Mouse (Mus musculus) intestine, embryonic 15.5 days (tissue): ENCODE measurements around the gene Gosr2. TPM values are rescaled to one million over a fixed set of nuclear protein-coding genes. Genes with fewer than 3 reads are reported as not detected.

Experiments used
- ATAC-seq: fragments of 200-750 bp; cut with Nextera tagmentation; 2 replicates; pipeline ENCODE4 v1.8.0; 2017; ENCODE audit warnings: moderate TSS enrichment, moderate library complexity
- H3K27ac ChIP-seq: fragments of 300-500 bp; sonication (generic); 2 replicates; pipeline ENCODE4 v1.5.1; 2015; ENCODE audit warnings: mild to moderate bottlenecking, inconsistent platforms
- H3K27me3 ChIP-seq: fragments of 300-500 bp; sonication (generic); replicated peaks from 2 replicates; pipeline ENCODE4 v1.6.1; 2015; ENCODE audit warnings: inconsistent platforms
- H3K36me3 ChIP-seq: fragments of 300-500 bp; sonication (generic); 2 replicates; pipeline ENCODE4 v1.6.1; 2015; ENCODE audit warnings: inconsistent platforms
- H3K4me1 ChIP-seq: fragments of 300-500 bp; sonication (generic); replicated peaks from 2 replicates; pipeline ENCODE4 v1.6.1; 2015; ENCODE audit warnings: inconsistent platforms
- H3K4me2 ChIP-seq: fragments of 300-500 bp; sonication (generic); replicated peaks from 2 replicates; pipeline ENCODE4 v1.6.1; 2015; ENCODE audit warnings: mild to moderate bottlenecking, inconsistent platforms
- H3K4me3 ChIP-seq: fragments of 300-500 bp; sonication (generic); replicated peaks from 2 replicates; pipeline ENCODE4 v1.5.1; 2015; ENCODE audit warnings: inconsistent platforms
- H3K9ac ChIP-seq: fragments of 300-500 bp; sonication (generic); 2 replicates; pipeline ENCODE4 v1.6.1; 2015; ENCODE audit warnings: inconsistent platforms
- H3K9me3 ChIP-seq: fragments of 300-500 bp; sonication (generic); 2 replicates; pipeline ENCODE4 v1.6.1; 2016; ENCODE audit warnings: inconsistent platforms
- WGBS: fragments of 180-500 bp; shearing (Covaris S2); methylation state at CpG from one replicate; pipeline ENCODE4 v1.1.7; 2015; 5-methylcytosine and 5-hydroxymethylcytosine counted together
- polyA plus RNA-seq: library from polyadenylated mRNA; unstranded; fragments of >200 nt; fragmentation: Nextera tagmentation; extraction: Ambion mirVana; gene quantifications from 2 replicates; pipeline ENCODE4 v1.2.1, GENCODE M21; 2015

Gene Gosr2
- polyA plus RNA-seq, 1 experiment from 2014 or later: 65.3 TPM

DNA sequence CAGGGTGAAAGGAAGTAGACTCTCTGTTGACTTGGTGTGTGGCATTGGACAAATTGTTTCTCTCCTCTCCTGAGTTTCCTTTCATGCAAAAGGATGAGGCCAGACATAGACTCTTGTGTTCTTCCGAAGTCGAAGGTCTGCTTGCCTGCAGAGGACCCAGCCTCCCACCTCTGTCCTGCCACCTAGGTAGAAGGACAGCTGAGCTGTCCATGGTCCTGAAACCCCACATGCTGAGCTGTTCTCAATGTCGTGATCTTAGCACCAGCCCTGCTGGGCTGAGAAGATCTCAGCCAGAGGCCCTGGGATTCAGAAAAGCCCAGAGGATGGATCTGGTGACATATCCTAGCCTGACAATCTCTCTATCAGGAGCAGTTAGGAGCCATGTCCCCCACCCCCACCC, 41.2 kb downstream of the Gosr2 start:
- Histone ChIP-seq H3K9me3 (no peaks in the 10 kb centered on the region), H3K27ac (no peak overlapping the region), H3K36me3 (no peaks in the 10 kb centered on the region), H3K9ac (no peak overlapping the region), H3K4me3 (no peak overlapping the region), H3K4me1 (0 out of 2 replicates have a peak, but pooled peaks cover 7% of the 10 kb centered on the region), H3K4me2 (no peak overlapping the region), H3K27me3 (peaks cover 25% of the 10 kb centered on the region)
- 5% methylated on average over 3 of the region's 3 CpGs for WGBS
- no peak for ATAC-seq

DNA sequence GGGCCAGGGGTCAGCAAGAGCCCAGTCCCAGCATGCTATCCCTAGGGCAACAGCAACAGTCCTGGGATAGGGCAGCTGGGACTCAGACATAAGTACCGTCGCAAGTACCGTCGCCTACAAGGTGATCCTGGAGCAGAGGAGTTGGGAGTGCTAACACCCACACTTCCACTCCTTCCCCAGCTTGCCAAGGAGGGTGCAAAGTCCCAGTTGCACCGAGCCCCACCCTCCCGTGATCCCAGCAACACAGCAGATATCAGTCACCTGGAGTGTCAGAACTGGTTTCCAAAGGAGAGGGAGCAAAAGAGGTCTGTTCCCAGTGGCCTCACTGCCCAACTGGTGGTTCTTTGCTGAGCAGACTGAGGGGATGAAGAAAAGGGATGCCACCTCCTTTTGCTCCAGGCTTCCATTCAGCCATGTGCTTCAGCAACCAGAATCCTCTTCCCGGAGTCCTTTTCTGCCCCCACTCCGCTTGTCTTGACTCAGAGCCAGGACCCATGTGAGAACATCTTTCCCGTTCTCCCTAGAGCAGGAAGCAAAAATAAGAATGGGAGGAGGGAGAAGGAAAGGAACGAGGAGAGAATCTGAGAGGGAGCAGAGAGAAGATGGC, 44.2 kb downstream of the Gosr2 start:
- Histone ChIP-seq H3K4me2 (no peak overlapping the region), H3K27ac (no peak overlapping the region), H3K9ac (no peak overlapping the region), H3K4me1 (peaks cover 16% of the 10 kb centered on the region), H3K4me3 (no peak overlapping the region), H3K9me3 (no peaks in the 10 kb centered on the region), H3K27me3 (peaks cover 52% of the 10 kb centered on the region), H3K36me3 (no peaks in the 10 kb centered on the region)
- peak; percentile 88 for ATAC-seq
- 63% methylated on average over 10 of the region's 10 CpGs for WGBS

DNA sequence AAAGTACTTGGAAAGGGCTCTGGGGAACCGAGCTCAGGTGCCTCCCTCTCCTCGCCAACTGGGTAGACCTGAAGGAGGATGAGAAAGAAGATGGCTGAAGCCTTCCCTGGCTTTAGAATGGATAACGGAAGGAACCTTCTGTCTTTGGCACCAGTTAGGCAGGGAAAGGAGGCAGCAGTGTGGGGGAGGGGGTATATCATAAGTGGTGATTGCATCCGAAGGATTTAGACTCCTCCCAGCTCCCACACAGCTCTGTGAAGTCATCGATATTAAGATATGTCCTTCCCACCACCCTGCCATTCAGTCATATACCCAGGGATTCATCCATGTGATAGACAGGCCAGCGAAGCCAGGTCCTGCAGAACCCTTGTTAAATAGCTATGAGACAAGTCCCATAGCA, 46.3 kb downstream of the Gosr2 start:
- 84% methylated on average over 6 of the region's 6 CpGs for WGBS
- Histone ChIP-seq H3K4me1 (peaks cover 20% of the 10 kb centered on the region), H3K4me3 (no peak overlapping the region), H3K36me3 (no peaks in the 10 kb centered on the region), H3K4me2 (no peak overlapping the region), H3K27me3 (peaks cover 69% of the 10 kb centered on the region), H3K27ac (no peak overlapping the region), H3K9ac (no peak overlapping the region), H3K9me3 (no peaks in the 10 kb centered on the region)
- ATAC-seq: no peak

DNA sequence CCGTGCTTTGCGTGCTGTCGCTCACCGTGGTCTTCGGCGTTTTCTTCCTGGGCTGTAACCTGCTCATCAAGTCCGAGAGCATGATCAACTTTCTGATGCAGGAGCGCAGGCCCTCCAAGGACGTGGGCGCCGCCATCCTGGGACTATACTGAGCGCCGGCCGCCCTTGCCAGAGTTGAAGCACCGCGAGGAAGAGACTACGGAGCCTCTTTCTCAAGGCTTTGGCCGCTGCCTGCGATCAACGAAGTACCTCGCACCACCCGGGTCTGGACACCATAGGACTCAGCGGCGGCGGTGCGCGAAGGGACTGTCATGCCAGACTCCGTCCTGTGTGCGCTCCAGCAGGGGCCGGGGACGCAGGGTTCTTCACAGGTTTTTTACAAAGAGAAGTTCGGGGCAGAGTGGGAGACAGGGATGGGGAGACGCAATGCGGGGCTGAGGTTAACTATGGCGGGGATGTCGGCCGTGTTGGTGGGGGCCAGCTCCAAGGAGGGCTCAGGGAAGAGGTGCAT, 47.7 kb downstream of the Gosr2 start:
- no peak overlapping the region for H3K9ac ChIP-seq
- H3K36me3 ChIP-seq: no peaks in the 10 kb centered on the region
- peaks cover 68% of the 10 kb centered on the region for H3K27me3 ChIP-seq
- no peak for ATAC-seq
- H3K4me2 ChIP-seq: peak overlapping the region; percentile 73
- no peak overlapping the region for H3K27ac ChIP-seq
- peaks cover 20% of the 10 kb centered on the region for H3K4me1 ChIP-seq
- H3K4me3 ChIP-seq: peak overlapping the region; percentile 35
- WGBS: 2% methylated on average over 37 of the region's 37 CpGs
- no peaks in the 10 kb centered on the region for H3K9me3 ChIP-seq

DNA sequence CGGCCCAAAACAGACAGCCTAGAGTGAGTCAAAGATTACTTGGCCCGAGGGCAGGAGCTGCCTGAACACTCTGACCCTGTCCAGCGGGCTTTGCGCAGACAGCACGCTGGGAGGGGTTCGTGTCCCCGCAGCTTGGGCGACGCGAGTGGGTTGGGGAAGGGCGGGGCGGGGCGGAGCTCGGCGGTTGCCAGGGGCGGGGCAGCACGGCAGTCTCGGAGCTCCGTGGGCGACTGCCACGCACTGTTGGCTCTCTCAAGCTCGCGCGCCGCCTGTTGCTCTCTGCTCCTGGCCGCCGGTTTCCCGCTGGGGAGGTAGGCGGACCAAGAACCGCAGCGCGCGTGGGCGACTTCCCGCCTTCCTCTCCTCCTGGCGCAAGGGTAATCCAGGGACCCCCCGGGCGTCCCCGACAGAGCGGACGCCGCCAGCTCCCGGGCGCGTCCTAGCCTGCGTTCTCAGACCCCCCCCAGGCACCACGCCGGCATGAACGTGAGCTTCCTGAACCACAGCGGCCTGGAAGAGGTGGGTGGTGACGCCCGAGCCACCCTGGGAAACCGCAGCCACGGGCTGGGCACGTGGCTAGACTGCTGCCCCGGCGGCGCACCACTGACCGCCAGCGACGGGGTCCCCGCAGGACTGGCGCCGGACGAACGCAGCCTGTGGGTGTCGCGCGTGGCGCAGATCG, 48.3 kb downstream of the Gosr2 start, which contains the start of gene Rprml:
Gene Rprml, plus strand, starts transcription at position 270 of the 682 bp plus-strand sequence.
- H3K27ac ChIP-seq: no peak within 1 kb of the TSS
- peak within 1 kb of the TSS; percentile 35 for H3K4me3 ChIP-seq
- H3K36me3 ChIP-seq: no peaks in the 10 kb centered on the region
- WGBS: under 1% methylated on average over 71 of the region's 71 CpGs
- H3K9ac ChIP-seq: no peak within 1 kb of the TSS
- H3K27me3 ChIP-seq: peaks cover 63% of the 10 kb centered on the region
- ATAC-seq: 0 out of 2 replicates have a peak, but pooled peaks have one; percentile 10
- peak within 1 kb of the TSS; percentile 73 for H3K4me2 ChIP-seq
- H3K9me3 ChIP-seq: no peaks in the 10 kb centered on the region
- H3K4me1 ChIP-seq: peaks cover 20% of the 10 kb centered on the region

DNA sequence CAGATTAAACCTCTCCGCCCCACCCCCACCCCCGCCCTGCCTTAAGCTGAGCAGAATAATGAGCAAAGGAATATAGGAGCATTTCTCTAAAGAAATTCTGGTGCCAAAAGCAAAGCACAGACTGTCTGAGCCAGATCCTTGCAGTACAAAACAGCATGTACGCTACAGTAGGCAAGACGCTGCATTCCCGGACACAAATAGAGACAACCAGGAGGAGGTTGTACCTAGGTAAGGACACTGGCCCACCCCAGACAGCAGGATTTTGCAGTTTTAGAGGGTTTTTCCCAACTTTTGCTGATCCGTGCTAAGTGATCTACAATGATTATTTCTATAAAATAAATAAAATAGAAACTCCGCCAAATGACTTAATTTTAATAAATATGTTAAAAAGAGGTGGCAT, 49.0 kb downstream of the Gosr2 start:
- WGBS: 29% methylated on average over 7 of the region's 7 CpGs

DNA sequence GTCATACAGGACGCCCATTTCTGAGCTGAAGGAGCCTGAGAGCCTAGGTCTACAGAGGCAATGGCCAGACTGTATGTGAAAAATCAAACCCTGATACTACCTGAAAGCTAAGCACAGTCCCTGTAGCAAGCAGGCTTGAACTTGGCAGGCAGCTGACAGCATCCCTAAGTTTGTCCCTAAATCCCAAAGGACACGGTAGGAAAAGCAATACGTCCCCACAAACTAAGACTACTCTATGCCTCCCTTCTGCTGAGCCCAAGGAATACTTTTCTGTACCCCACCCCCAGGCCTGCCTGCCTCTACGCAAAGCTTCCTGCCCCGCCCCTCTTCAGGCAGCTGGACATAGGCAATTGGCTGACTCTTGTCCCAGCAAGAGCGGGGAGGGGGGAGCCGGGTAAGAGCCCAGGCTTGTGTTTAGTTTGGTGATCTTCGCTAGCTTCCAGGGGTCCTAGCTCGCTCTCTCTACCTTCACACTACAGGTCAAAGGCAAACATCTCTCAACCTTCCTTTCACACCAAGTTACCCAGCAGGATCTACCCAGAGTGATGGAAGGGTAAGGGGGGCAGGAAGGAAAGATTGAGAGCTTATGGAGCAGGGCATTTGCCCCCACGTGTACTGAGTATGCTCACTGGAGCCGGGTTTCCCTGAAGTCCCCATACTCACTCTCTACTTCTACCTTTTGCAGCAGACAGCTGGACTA, 49.6 kb downstream of the Gosr2 start:
- no peak for ATAC-seq
- no peaks in the 10 kb centered on the region for H3K36me3 ChIP-seq
- H3K4me1 ChIP-seq: peaks cover 14% of the 10 kb centered on the region
- H3K27ac ChIP-seq: no peak overlapping the region
- H3K4me2 ChIP-seq: no peak overlapping the region
- H3K4me3 ChIP-seq: no peak overlapping the region
- peaks cover 61% of the 10 kb centered on the region for H3K27me3 ChIP-seq
- 8% methylated on average over 11 of the region's 11 CpGs for WGBS
- H3K9ac ChIP-seq: no peak overlapping the region
- H3K9me3 ChIP-seq: no peaks in the 10 kb centered on the region

More for the DNA sequence above, 49.0 kb downstream of the Gosr2 start:
- H3K27me3 ChIP-seq: peaks cover 63% of the 10 kb centered on the region
- H3K9me3 ChIP-seq: no peaks in the 10 kb centered on the region
- no peak overlapping the region for H3K4me3 ChIP-seq
- H3K4me1 ChIP-seq: peaks cover 17% of the 10 kb centered on the region
- no peaks in the 10 kb centered on the region for H3K36me3 ChIP-seq
- no peak overlapping the region for H3K27ac ChIP-seq
- H3K9ac ChIP-seq: no peak overlapping the region
- H3K4me2 ChIP-seq: no peak overlapping the region
- ATAC-seq: no peak

DNA sequence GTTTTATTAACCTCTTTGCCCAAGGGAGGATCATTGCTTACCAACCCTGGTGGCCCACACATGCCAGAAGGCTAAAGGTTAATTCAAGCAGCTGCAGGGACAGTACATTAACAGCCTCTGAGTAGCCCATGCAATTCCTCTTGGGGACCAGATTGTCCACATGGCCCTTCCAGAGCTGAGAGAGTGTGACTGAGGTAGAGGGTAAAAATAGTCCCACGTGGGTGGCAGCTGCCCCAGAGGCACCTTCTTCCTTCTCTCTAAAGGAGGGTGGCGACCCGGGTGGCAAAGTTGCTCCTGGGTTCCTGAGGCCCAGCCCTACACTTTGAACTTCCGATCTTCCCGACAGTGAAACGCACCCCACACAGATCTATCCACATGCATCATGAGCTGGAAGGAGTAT, 51.4 kb downstream of the Gosr2 start:
- no peak overlapping the region for H3K27ac ChIP-seq
- peaks cover 45% of the 10 kb centered on the region for H3K27me3 ChIP-seq
- no peak overlapping the region for H3K9ac ChIP-seq
- H3K4me3 ChIP-seq: no peak overlapping the region
- 71% methylated on average over 6 of the region's 6 CpGs for WGBS
- H3K4me1 ChIP-seq: peaks cover 14% of the 10 kb centered on the region
- no peak for ATAC-seq
- no peaks in the 10 kb centered on the region for H3K9me3 ChIP-seq
- no peaks in the 10 kb centered on the region for H3K36me3 ChIP-seq
- H3K4me2 ChIP-seq: no peak overlapping the region

DNA sequence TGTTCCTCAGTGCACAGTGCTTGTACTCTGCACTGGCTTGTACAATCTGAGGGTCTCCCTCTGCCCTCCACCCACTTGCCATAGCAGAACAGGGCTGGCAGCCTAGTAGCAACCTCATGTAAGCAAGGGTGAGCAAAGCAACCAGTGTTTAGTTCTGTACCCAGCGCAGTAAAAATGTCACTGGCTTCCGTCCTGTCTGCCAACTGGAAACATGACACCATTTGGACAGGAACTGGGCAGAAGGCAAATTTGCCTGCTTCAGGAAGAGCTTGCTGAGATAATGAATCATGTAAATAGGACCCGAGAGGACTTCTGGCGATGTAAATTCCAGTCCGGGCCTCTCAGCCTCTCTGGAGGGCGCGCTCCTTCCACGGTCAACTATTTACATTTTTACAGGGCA, 52.0 kb downstream of the Gosr2 start:
- peaks cover 40% of the 10 kb centered on the region for H3K27me3 ChIP-seq
- no peak overlapping the region for H3K9ac ChIP-seq
- no peak overlapping the region for H3K27ac ChIP-seq
- no peaks in the 10 kb centered on the region for H3K36me3 ChIP-seq
- no peak overlapping the region for H3K4me3 ChIP-seq
- peaks cover 14% of the 10 kb centered on the region for H3K4me1 ChIP-seq
- no peak for ATAC-seq
- no peaks in the 10 kb centered on the region for H3K9me3 ChIP-seq
- WGBS: 43% methylated on average over 8 of the region's 8 CpGs
- H3K4me2 ChIP-seq: no peak overlapping the region

DNA sequence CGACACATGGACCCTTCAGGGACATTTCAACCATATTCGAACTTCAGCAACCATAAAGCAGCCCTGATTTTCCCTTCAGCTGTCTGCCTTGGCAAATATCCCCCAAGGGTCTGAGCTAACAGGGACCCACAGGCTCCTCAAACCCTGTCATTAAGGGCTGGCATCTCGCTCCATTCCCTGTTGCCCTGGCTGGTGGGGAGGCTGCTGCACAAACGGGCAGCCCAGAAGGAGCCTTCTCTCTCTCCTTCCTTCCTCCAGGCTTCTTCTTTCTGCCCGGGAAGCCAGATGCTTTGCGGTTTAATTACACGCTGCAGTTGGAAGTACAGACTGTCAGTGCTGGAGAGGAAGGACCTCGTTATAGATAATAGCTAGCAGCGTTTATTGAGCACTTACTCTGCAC, 54.5 kb downstream of the Gosr2 start:
- H3K27ac ChIP-seq: no peak overlapping the region
- ATAC-seq: no peak
- WGBS: 71% methylated on average over 9 of the region's 9 CpGs
- no peak overlapping the region for H3K9ac ChIP-seq
- H3K36me3 ChIP-seq: no peaks in the 10 kb centered on the region
- H3K27me3 ChIP-seq: peaks cover 27% of the 10 kb centered on the region
- no peaks in the 10 kb centered on the region for H3K9me3 ChIP-seq
- 0 out of 2 replicates have a peak, but pooled peaks cover 2% of the 10 kb centered on the region for H3K4me1 ChIP-seq
- no peak overlapping the region for H3K4me2 ChIP-seq
- no peak overlapping the region for H3K4me3 ChIP-seq

DNA sequence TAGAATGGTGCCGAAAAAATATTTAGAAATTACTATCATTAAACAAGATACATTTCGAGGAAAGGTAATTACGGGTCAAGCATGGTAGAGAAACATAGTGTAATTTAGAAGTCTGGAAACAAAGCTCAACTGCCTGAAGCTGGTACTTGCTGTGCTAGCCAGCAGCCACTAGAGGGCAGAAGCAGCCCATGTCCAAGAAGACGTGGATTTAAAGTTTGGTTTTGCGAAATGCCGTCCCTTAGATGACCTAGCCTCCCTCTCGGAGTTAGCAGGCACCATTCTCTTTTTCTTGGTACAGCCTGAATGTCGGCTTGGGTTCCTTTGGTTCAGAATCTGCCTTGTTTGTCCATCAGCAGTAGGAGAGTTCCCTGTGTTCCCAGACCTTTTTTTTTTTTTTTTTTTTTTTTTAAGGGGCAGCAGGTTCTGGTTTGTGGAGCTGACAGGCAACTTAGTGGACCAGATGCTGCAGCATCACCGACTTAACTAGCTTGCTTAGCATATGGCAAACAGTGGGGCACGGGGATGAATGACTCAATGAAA, 58.2 kb downstream of the Gosr2 start:
- Histone ChIP-seq H3K4me1 (no peaks in the 10 kb centered on the region), H3K36me3 (no peaks in the 10 kb centered on the region), H3K27ac (no peak overlapping the region), H3K9me3 (no peaks in the 10 kb centered on the region), H3K4me2 (no peak overlapping the region), H3K4me3 (no peak overlapping the region), H3K27me3 (peaks cover 12% of the 10 kb centered on the region), H3K9ac (no peak overlapping the region)
- no peak for ATAC-seq
- 4% methylated on average over 10 of the region's 10 CpGs for WGBS

DNA sequence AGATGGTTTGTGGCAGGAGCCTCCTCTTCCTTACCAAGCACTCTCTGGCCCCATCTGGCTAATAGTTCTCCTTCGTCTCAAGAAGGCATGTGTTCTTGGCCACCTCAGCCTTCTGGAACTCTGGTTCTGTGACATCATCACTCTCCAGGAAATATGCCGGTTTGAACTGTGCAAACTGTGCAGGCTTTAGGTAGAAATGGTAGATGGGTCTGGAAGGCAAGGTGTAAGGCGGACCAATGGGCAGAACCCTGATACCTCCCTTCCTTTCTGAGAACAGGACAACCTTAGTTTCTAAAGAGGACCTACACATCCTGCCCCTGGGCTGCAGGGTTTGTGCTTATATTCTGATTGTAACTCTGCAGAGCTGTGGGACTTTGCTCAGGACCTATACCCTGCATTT, 58.9 kb downstream of the Gosr2 start, which contains the start of gene Lyzl6:
Gene Lyzl6, minus strand, starts transcription at position 101 of the 400 bp plus-strand sequence.
- peaks cover 12% of the 10 kb centered on the region for H3K27me3 ChIP-seq
- no peak for ATAC-seq

More for the DNA sequence above, 58.9 kb downstream of the Gosr2 start, which contains the start of gene Lyzl6:
- H3K36me3 ChIP-seq: no peaks in the 10 kb centered on the region
- no peak within 1 kb of the TSS for H3K4me3 ChIP-seq
- WGBS: 67% methylated on average over 3 of the region's 3 CpGs
- H3K27ac ChIP-seq: no peak within 1 kb of the TSS
- H3K4me1 ChIP-seq: no peaks in the 10 kb centered on the region
- no peak within 1 kb of the TSS for H3K9ac ChIP-seq
- no peaks in the 10 kb centered on the region for H3K9me3 ChIP-seq
- no peak within 1 kb of the TSS for H3K4me2 ChIP-seq
